Mouse (Mus musculus) heart, embryonic 10.5 days (tissue): Measurements from ENCODE around the gene Vinac1. TPM values are rescaled to one million over a fixed set of nuclear protein-coding genes. Genes with fewer than 3 reads are reported as not detected.

Experiments
- DNase-seq: peaks from one replicate; pipeline ENCODE4 v3.0.0-alpha.2; 2017; ENCODE audit warnings: low spot score
- H3K27ac ChIP-seq: fragments of 300-500 bp; sonication (generic); 2 replicates; pipeline ENCODE4 v1.5.1; 2016; ENCODE audit warnings: mild to moderate bottlenecking
- H3K27me3 ChIP-seq: fragments of 300-500 bp; sonication (generic); 2 replicates; pipeline ENCODE4 v1.6.1; 2016; ENCODE audit warnings: mild to moderate bottlenecking; ENCODE audit not compliant: poor library complexity, insufficient read depth, severe bottlenecking
- H3K36me3 ChIP-seq: fragments of 300-500 bp; sonication (generic); 2 replicates; pipeline ENCODE4 v1.6.1; 2016; ENCODE audit warnings: mild to moderate bottlenecking, moderate library complexity
- H3K4me1 ChIP-seq: fragments of 300-500 bp; sonication (generic); 2 replicates; pipeline ENCODE4 v1.6.1; 2016; ENCODE audit warnings: mild to moderate bottlenecking
- H3K4me3 ChIP-seq: fragments of 300-500 bp; sonication (generic); 2 replicates; pipeline ENCODE4 v1.5.1; 2016; ENCODE audit warnings: mild to moderate bottlenecking, moderate library complexity
- H3K9me3 ChIP-seq: fragments of 300-500 bp; sonication (generic); 2 replicates; pipeline ENCODE4 v1.6.1; 2016; ENCODE audit warnings: mild to moderate bottlenecking, moderate library complexity
- WGBS: fragments of 180-500 bp; shearing (Covaris S2); methylation state at CpG from one replicate; pipeline ENCODE4 v1.1.7; 2016; 5-methylcytosine and 5-hydroxymethylcytosine counted together
- polyA plus RNA-seq: library from polyadenylated mRNA; unstranded; fragments of >200 nt; fragmentation: Nextera tagmentation; extraction: Ambion mirVana; gene quantifications from 2 replicates; pipeline ENCODE4 v1.2.1, GENCODE M21; 2016

Gene Vinac1
- polyA plus RNA-seq, 1 experiment from 2014 or later, result 0.05 TPM

- Histone ChIP-seq H3K36me3 (no peaks in the 10 kb centered on the region), H3K4me1 (peaks cover 3% of the 10 kb centered on the region), H3K27me3 (no peaks in the 10 kb centered on the region), H3K4me3 (no peak overlapping the region), H3K9me3 (no peaks in the 10 kb centered on the region), H3K27ac (no peak overlapping the region)
- no peak for DNase-seq
- 65% methylated on average over 10 of the region's 10 CpGs for WGBS
Observed at GRCm38 (mm10) chr2:129061456-129062059, 13.6 kb upstream of the Vinac1 start.

DNA sequence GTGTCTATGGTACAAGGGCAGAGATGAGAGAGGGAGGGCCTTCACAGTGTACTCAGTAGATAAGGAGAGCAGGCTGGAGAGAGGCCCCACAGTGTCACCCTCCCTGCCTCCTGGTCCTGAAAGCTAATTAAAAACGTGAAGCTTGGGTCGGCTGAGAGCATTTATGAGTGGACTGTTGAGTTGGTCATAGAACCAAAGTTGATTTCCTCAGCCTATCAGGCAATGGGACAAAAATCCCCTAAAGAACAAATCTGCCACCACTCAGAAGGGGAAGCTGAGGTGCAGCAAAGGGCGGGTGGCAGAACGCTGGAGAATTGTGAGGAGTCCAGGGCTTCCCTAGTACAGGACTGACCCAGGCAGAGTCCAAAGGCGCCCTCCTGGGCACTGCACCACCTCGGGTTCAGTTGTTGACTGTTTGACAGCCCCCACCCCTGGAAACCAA, 10.0 kb upstream of the Vinac1 start:
- Histone ChIP-seq H3K27ac (no peak overlapping the region), H3K4me3 (no peak overlapping the region), H3K36me3 (no peaks in the 10 kb centered on the region), H3K4me1 (no peaks in the 10 kb centered on the region), H3K27me3 (no peaks in the 10 kb centered on the region), H3K9me3 (no peaks in the 10 kb centered on the region; the same call in 1 of the 2 replicates)
- 80% methylated on average over 6 of the region's 6 CpGs for WGBS
- no peak for DNase-seq

DNA sequence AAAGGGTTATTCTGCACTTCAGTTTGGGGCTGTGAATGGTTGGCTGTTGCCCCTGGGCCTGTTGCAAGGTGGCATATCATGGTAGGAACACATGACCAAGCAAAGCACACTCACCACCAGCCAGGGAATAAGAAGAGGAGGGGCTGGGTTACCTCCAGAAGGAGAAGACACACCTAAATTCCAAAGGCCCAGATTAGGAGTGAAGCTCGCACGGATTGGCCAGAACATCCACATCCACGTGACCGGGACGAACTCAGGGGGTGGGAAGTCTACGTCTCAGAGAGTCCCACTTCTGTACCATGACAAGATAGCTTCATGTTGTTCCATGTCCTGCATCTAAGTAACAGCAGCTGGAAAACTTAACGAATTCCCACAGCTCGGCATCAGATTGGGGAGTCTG, 9.3 kb upstream of the Vinac1 start:
- WGBS, result 92% methylated on average over 8 of the region's 8 CpGs
- Histone ChIP-seq H3K27me3 (no peaks in the 10 kb centered on the region), H3K36me3 (no peaks in the 10 kb centered on the region), H3K27ac (no peak overlapping the region), H3K4me1 (no peaks in the 10 kb centered on the region), H3K4me3 (no peak overlapping the region), H3K9me3 (no peaks in the 10 kb centered on the region; the same call in 1 of the 2 replicates)
- no peak for DNase-seq

GRCm38 (mm10) chr2:129056597-129056996, 8.6 kb upstream of the Vinac1 start:
- Histone ChIP-seq H3K27me3 (no peaks in the 10 kb centered on the region), H3K27ac (no peak overlapping the region), H3K4me1 (no peaks in the 10 kb centered on the region), H3K4me3 (no peak overlapping the region), H3K36me3 (no peaks in the 10 kb centered on the region), H3K9me3 (no peaks in the 10 kb centered on the region; the same call in 1 of the 2 replicates)
- DNase-seq, result no peak
- WGBS, result 43% methylated on average over 9 of the region's 9 CpGs

DNA sequence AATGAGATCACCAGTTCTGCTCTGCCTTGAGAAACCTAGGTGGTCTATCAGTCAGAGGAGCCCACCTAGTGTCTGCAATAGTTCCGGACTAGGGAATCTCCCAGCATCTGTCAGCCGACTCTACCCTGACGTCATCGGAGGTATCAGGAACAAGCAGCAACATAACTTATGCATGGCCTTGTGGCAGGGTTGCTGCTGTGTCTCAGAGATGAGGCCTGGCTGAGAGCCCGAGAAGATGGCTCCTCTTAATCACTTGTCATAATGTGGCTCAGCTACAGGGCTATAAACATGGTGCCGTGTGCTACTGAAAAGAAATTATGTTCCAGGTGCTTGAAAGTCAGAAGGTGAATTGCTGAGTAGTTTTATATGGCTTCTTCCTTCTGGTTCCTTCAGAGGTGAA, 7.8 kb upstream of the Vinac1 start:
- H3K4me3 ChIP-seq, result no peak overlapping the region
- 87% methylated on average over 6 of the region's 6 CpGs for WGBS
- H3K36me3 ChIP-seq, result no peaks in the 10 kb centered on the region
- H3K4me1 ChIP-seq, result no peaks in the 10 kb centered on the region
- DNase-seq, result no peak
- no peaks in the 10 kb centered on the region; the same call in 1 of the 2 replicates for H3K9me3 ChIP-seq
- H3K27me3 ChIP-seq, result no peaks in the 10 kb centered on the region
- no peak overlapping the region for H3K27ac ChIP-seq

- no peak for DNase-seq
- H3K36me3 ChIP-seq, result no peaks in the 10 kb centered on the region
- no peak overlapping the region for H3K4me3 ChIP-seq
- no peaks in the 10 kb centered on the region; the same call in 1 of the 2 replicates for H3K9me3 ChIP-seq
- WGBS, result 65% methylated on average over 4 of the region's 4 CpGs
- no peaks in the 10 kb centered on the region for H3K4me1 ChIP-seq
- H3K27ac ChIP-seq, result no peak overlapping the region
- H3K27me3 ChIP-seq, result no peaks in the 10 kb centered on the region
Observed at GRCm38 (mm10) chr2:129052451-129052983, 4.5 kb upstream of the Vinac1 start.

DNA sequence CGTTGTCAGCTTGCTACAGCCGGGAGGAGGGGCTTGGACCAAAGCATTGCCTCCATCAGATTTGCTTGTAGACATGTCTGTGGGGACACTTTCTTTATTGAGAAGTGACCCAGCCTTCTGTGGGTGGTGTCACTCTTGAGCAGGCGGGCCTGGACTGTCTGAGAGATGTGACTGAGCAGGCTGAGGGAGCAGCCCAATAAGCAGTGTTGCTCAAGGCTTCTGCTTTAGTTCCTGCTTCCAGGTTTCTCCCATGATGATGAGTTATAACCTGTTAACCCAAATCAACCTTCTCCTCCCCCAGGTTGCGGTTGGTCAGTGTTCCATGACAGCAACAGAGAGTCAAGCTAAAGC, 1.2 kb downstream of the Vinac1 start:
- H3K27me3 ChIP-seq, result 0 out of 2 replicates have a peak, but pooled peaks cover 5% of the 10 kb centered on the region
- H3K9me3 ChIP-seq, result no peaks in the 10 kb centered on the region
- H3K4me1 ChIP-seq, result no peaks in the 10 kb centered on the region
- no peak overlapping the region for H3K27ac ChIP-seq
- no peak for DNase-seq
- H3K36me3 ChIP-seq, result no peaks in the 10 kb centered on the region
- H3K4me3 ChIP-seq, result no peak overlapping the region
- 83% methylated on average over 4 of the region's 4 CpGs for WGBS

DNA sequence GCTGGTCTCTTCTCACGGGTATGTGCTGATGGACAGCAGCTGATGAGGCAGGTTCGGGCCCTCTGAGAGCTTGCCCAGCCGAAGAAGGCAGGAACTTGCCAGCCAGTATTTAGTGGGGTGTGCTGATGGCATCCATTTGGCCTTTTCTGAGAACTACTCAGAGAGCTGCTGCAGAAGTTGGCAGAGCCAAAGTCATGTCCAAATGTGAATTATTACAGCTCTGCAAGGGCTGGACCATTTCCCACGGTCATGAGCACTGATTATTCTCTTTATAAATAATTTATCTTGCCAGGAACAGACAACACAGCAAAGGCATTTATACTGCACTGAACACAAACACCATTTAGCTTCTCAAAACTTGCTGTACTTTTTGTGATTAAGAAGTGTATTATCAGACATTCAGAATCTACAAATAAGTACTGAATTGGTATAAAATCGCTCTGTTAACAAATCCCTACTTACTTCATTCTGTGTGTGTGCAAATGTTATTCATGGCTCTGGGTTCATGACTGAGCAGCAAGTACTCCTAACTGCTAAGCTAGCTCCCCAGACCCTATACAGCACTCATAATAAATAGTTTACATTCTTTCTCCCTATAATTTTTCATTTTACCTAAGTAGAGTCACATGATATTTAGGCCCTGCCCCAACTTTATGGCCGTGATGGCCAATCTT, 1.7 kb downstream of the Vinac1 start:
- 72% methylated on average over 6 of the region's 6 CpGs for WGBS

DNA sequence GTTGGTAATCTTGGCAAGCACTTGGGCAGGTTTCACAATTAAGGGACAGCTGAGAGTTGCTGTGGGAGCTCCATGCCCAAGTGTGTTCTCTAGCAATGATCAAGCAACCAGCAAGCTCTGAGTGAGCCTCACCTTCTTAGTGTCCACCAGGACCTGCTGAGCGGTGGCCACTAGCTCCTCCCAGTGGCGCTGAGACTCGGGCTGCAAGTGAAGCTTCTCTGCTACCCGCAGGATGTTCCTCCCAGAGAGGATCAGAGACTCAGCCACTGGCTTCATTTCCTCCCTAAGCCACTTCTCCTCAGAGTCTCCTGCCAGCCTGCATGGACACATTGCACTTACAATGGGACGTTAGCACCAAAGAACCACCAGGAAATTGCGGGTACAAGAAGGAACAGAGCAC, 7.4 kb downstream of the Vinac1 start:
- Histone ChIP-seq H3K4me1 (peaks cover 14% of the 10 kb centered on the region), H3K36me3 (no peaks in the 10 kb centered on the region), H3K27me3 (peaks cover 66% of the 10 kb centered on the region), H3K9me3 (no peaks in the 10 kb centered on the region), H3K4me3 (no peak overlapping the region), H3K27ac (no peak overlapping the region)
- 27% methylated on average over 6 of the region's 6 CpGs for WGBS
- DNase-seq, result no peak

More for the DNA sequence above, 1.7 kb downstream of the Vinac1 start:
- Histone ChIP-seq H3K9me3 (no peaks in the 10 kb centered on the region), H3K27ac (no peak overlapping the region), H3K27me3 (peaks cover 10% of the 10 kb centered on the region), H3K36me3 (no peaks in the 10 kb centered on the region), H3K4me3 (no peak overlapping the region), H3K4me1 (no peaks in the 10 kb centered on the region)
- no peak for DNase-seq

DNA sequence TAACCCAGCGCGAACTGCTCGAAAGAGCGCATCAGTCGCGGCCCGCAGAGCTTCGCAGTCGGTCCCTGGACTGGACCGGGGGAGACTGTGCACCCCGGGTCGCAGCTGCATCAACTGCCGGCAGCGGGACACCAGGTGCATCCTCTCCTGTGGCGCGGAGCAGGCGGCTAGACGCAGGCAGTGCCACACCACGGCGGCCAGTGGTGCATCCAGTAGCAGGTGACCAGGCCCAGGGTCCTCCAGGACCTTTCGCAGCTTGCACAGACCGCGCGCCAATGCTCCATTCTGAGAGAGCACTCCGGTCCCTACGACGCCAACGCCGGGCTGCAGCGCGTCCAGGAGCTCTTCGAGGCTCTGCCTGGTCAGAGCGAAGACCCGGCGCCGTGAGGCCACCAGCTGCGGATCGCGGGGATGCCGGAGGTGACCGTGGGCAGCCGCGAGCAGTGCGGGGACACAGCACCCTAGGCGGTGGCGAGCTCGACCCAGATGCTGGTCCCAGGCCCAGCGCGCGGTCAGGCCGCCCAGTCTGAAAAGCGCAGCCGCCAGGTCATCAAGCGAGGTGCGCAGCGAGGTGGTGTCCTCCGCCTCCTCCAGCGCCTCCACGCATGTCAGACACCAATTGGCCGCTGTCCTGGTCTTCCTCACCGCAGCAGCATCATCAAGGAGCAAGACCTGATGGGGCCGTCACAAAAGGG, 8.9 kb downstream of the Vinac1 start:
- 3% methylated on average over 62 of the region's 62 CpGs for WGBS
- H3K27me3 ChIP-seq, result peaks cover 66% of the 10 kb centered on the region
- H3K4me3 ChIP-seq, result peak overlapping the region; percentile 65
- peaks cover 14% of the 10 kb centered on the region for H3K4me1 ChIP-seq
- no peaks in the 10 kb centered on the region for H3K9me3 ChIP-seq
- H3K36me3 ChIP-seq, result no peaks in the 10 kb centered on the region
- H3K27ac ChIP-seq, result peak overlapping the region; percentile 53
- DNase-seq, result no peak

DNA sequence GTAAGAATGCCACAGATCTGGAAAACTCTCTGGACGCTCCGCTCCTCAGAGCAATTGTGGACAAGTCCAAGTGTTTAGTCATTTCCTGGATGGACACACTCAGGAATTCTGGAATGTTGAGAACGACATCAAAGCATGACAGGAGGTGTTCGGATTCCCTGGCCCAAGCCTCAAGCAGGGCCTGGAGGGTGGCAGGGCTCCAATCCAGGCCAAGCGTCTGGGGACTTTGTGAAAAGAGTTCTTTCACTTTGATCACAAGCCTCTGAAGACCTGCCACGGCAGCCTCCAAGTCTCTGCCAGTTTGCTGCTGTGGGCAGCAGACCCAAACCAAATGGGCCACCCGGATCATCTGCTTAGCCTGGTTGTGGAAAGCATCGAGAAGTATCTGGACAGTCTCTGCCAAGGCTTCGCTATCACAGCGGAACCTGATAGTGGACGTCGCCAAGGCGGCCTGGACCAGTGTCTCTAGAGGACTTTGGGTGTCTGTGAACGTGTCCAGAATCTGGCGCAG, 9.5 kb downstream of the Vinac1 start:
- Histone ChIP-seq H3K27me3 (peaks cover 66% of the 10 kb centered on the region), H3K36me3 (no peaks in the 10 kb centered on the region), H3K4me1 (peaks cover 14% of the 10 kb centered on the region), H3K4me3 (peak overlapping the region; percentile 65), H3K9me3 (no peaks in the 10 kb centered on the region), H3K27ac (0 out of 2 replicates have a peak overlapping the region, but pooled peaks have one; percentile 53)
- no peak for DNase-seq
- WGBS, result 16% methylated on average over 15 of the region's 15 CpGs

- DNase-seq, result no peak
- Histone ChIP-seq H3K27ac (no peak overlapping the region), H3K27me3 (peaks cover 46% of the 10 kb centered on the region), H3K4me1 (peaks cover 14% of the 10 kb centered on the region), H3K4me3 (no peak overlapping the region), H3K9me3 (no peaks in the 10 kb centered on the region), H3K36me3 (no peaks in the 10 kb centered on the region)
- WGBS, result 75% methylated on average over 5 of the region's 5 CpGs
Observed at GRCm38 (mm10) chr2:129035381-129035780, 12.6 kb downstream of the Vinac1 start.

DNA sequence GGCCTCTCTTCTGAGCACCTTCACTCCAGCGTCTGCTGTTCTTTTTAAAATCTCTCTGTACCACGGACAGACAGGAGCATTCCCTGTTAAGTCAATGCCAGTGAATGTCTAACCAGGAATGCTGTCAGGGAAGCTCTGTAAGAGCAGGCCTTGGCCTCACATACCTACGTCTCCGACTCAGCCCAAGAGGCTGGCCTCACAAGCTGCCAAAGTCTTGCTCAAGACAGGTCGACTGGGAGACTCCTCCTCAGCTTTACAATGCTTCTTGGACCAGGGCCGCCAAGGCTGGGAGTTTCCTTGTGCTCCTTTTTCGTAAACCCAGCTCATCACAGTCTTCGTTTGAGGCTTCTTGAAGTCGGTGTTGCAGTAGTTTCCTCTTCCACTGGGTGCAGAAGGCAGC, 23.2 kb downstream of the Vinac1 start:
- H3K27ac ChIP-seq, result no peak overlapping the region
- no peak for DNase-seq
- no peak overlapping the region for H3K4me3 ChIP-seq
- WGBS, result 72% methylated on average over 9 of the region's 9 CpGs
- H3K36me3 ChIP-seq, result no peaks in the 10 kb centered on the region
- H3K27me3 ChIP-seq, result no peaks in the 10 kb centered on the region
- no peaks in the 10 kb centered on the region for H3K4me1 ChIP-seq
- no peaks in the 10 kb centered on the region for H3K9me3 ChIP-seq
